Mouse (Mus musculus) adrenal gland, adult 8-10 months (tissue): Measurements from ENCODE around the gene Kank3. TPM values are rescaled to one million over a fixed set of nuclear protein-coding genes. Genes with fewer than 3 reads are reported as not detected.

Experiments
- DNase-seq: peaks from one replicate; pipeline ENCODE4 v3.0.0; 2022
- total RNA-seq, 4 experiments: library from RNA; stranded (reverse); gene quantifications; 2 replicates each; pipeline ENCODE4 v1.2.4; 2022

The Kank3 gene
- total RNA-seq, 4 experiments from 2014 or later = 69.8 to 130 (median 111) TPM

GRCm38 (mm10) chr17:33857816-33858215 is 47.5 kb downstream of the Kank3 start:
- no peak for DNase-seq

GRCm38 (mm10) chr17:33865330-33866030 is 55.2 kb downstream of the Kank3 start:
- DNase-seq = peak; percentile 40

Other genes starting within 250 kb of the Kank3 start
- 10 to 100 TPM; 35.0 to 68.4 (median 50.1) TPM for gene Zfp414, start 181.4 kb upstream of the Kank3 start, total RNA-seq
- gene Pram1, start 172.5 kb upstream of the Kank3 start, total RNA-seq = 1 to 10 TPM in 2 of 4 experiments, under 1 TPM in 1, not detected in 1; 0.87 to 2.2 (median 2.1) TPM
- gene Hnrnpm, start 123.7 kb upstream of the Kank3 start, total RNA-seq = 100 to 1,000 TPM; 130 to 158 (median 141) TPM
- gene March2, start 91.8 kb upstream of the Kank3 start, total RNA-seq = 100 to 1,000 TPM in 3 of 4 experiments, 10 to 100 TPM in 1; 96.1 to 125 (median 112) TPM
- gene Rab11b, start 50.0 kb upstream of the Kank3 start, total RNA-seq = 100 to 1,000 TPM; 251 to 297 (median 270) TPM
- gene Angptl4, start 28.7 kb upstream of the Kank3 start, total RNA-seq = 10 to 100 TPM; 37.2 to 78.4 (median 46.3) TPM
- gene Rps28, start 14.0 kb downstream of the Kank3 start, total RNA-seq = 1,000 to 10,000 TPM; 1,538 to 1,820 (median 1,607) TPM
- gene Ndufa7, start 14.1 kb downstream of the Kank3 start, total RNA-seq = 100 to 1,000 TPM; 371 to 504 (median 430) TPM
- gene Cd320, start 32.6 kb downstream of the Kank3 start, total RNA-seq = 10 to 100 TPM; 29.5 to 63.3 (median 37.6) TPM
- not detected for gene Gm7029, start 63.3 kb downstream of the Kank3 start, total RNA-seq
- 1 to 10 TPM; 1.7 to 3.2 (median 2.6) TPM for gene Kifc1, start 80.1 kb downstream of the Kank3 start, total RNA-seq
- not detected for gene Platr17, start 94.6 kb downstream of the Kank3 start, total RNA-seq
- 10 to 100 TPM; 30.2 to 36.2 (median 33.8) TPM for gene Daxx, start 98.9 kb downstream of the Kank3 start, total RNA-seq
- gene Tapbp, start 105.4 kb downstream of the Kank3 start, total RNA-seq = 100 to 1,000 TPM; 195 to 259 (median 213) TPM
- gene Zbtb22, start 105.4 kb downstream of the Kank3 start, total RNA-seq = 10 to 100 TPM; 35.3 to 39.7 (median 37.5) TPM
- 10 to 100 TPM; 42.1 to 76.2 (median 60.1) TPM for gene Rgl2, start 119.0 kb downstream of the Kank3 start, total RNA-seq
- gene Pfdn6, start 129.8 kb downstream of the Kank3 start, total RNA-seq = 100 to 1,000 TPM in 1 of 4 experiments, 10 to 100 TPM in 3; 74.1 to 119 (median 79.6) TPM
- gene Wdr46, start 130.1 kb downstream of the Kank3 start, total RNA-seq = 10 to 100 TPM; 30.0 to 43.8 (median 35.1) TPM
- gene B3galt4, start 141.0 kb downstream of the Kank3 start, total RNA-seq = 1 to 10 TPM; 6.9 to 8.7 (median 7.6) TPM
- 10 to 100 TPM; 58.6 to 83.5 (median 69.6) TPM for gene Vps52, start 145.3 kb downstream of the Kank3 start, total RNA-seq
- 100 to 1,000 TPM; 668 to 711 (median 693) TPM for gene Rps18, start 145.5 kb downstream of the Kank3 start, total RNA-seq
- gene H2-K1, start 189.8 kb downstream of the Kank3 start, total RNA-seq = 100 to 1,000 TPM; 493 to 638 (median 583) TPM
- 10 to 100 TPM; 42.7 to 84.4 (median 60.7) TPM for gene Ring1, start 214.2 kb downstream of the Kank3 start, total RNA-seq
- 100 to 1,000 TPM; 249 to 289 (median 271) TPM for gene H2-Ke6, start 217.5 kb downstream of the Kank3 start, total RNA-seq
- 100 to 1,000 TPM; 176 to 248 (median 200) TPM for gene Slc39a7, start 221.2 kb downstream of the Kank3 start, total RNA-seq
- 10 to 100 TPM; 54.8 to 70.9 (median 62.7) TPM for gene Rxrb, start 221.3 kb downstream of the Kank3 start, total RNA-seq
- 1 to 10 TPM in 3 of 4 experiments, under 1 TPM in 1; 0.55 to 1.7 (median 1.4) TPM for gene Col11a2, start 228.9 kb downstream of the Kank3 start, total RNA-seq